Mouse (Mus musculus) small intestine, adult 2 months (tissue): Measurements from ENCODE around the gene Ankle2.

ENCODE experiments used
- CTCF ChIP-seq: fragments of 200-500 bp; IDR thresholded peaks from 2 replicates; pipeline ENCODE4 v1.5.1; 2012; ENCODE audit warnings: low read depth, mild to moderate bottlenecking, control low read depth, inconsistent platforms, low read length, moderate library complexity, mixed read lengths; ENCODE audit not compliant: insufficient replicate concordance, insufficient read length; ENCODE audit errors: extremely low read depth
- POLR2A ChIP-seq: fragments of 200-500 bp; IDR thresholded peaks from 2 replicates; pipeline ENCODE4 v1.6.1; 2012; ENCODE audit warnings: low read depth, mild to moderate bottlenecking, control low read depth, inconsistent platforms, low read length, moderate library complexity

DNA sequence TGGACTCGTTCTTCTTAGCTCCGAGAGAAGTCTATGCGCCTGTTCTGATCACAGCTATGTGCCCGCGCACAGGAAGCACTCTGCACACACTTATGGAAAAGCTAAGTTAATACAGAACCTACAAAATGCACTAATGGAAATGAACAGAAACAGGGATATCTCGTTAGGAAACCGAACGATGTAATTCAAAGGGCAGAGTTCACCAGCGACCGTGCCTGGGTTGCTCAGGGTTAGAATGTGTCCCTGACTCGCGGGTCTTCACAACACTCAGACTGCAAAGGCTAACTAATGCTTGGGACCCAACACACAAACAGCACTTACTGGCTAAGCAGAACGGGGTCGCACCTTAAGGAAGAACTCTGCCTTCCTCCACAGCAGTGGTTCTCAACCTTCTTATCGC lies 54.4 kb downstream of the Ankle2 start:
- TF ChIP-seq POLR2A (no peak), CTCF (no peak)
